Mouse (Mus musculus) megakaryocyte-erythroid progenitor cell, adult 5-6 weeks (primary cell): ENCODE data around the gene Bscl2. TPM values are rescaled to one million over a fixed set of nuclear protein-coding genes. Genes with fewer than 3 reads are reported as not detected.
A peak's percentile ranks its signal among the peaks of the same experiment; 100 is the strongest.

Experiments used
- ATAC-seq: replicated peaks from 2 replicates; pipeline ENCODE4 v1.8.0; 2016; ENCODE audit warnings: mild to moderate bottlenecking, inconsistent platforms; ENCODE audit not compliant: severe bottlenecking, poor library complexity, low FRiP score, low TSS enrichment
- total RNA-seq, 2 experiments: library from RNA; stranded (forward) in 1 of 2; stranded (reverse) in 1 of 2; fragments of 200-1000, 215-1000 nt in 1 of 2; fragments of >200 nt in 1 of 2; fragmentation: Nextera tagmentation in 1 of 2; gene quantifications; 2 replicates each; pipeline ENCODE4 v1.2.3; 2014 to 2017

The Bscl2 gene
- total RNA-seq, 2 experiments from 2014 or later, result 29.5 to 71.7 TPM

- ATAC-seq, result peak; percentile 13; the same call in 1 of the 2 replicates
Measured at GRCm38 (mm10) chr19:8897211-8897864, 60.1 kb downstream of the Bscl2 start.

GRCm38 (mm10) chr19:8897865-8898495 lies 60.7 kb downstream of the Bscl2 start, which contains the start of gene Ganab:
Ganab (plus strand) TSS chr19:8898071.
- peak; percentile 97 for ATAC-seq

Other genes with a start within 250 kb of the Bscl2 start
Only the 30 nearest of the 33 such genes appear.
- gene Slc3a2, start 114.1 kb upstream of the Bscl2 start, total RNA-seq (2014; fragmentation: Nextera tagmentation), result 67.5 and 74.7 TPM in 2 replicates
- 70.1 and 93.9 TPM in 2 replicates for gene Slc3a2, start 114.1 kb upstream of the Bscl2 start, total RNA-seq (2017)
- 193 and 207 TPM in 2 replicates for gene Wdr74, start 101.6 kb upstream of the Bscl2 start, total RNA-seq (2014; fragmentation: Nextera tagmentation)
- gene Wdr74, start 101.6 kb upstream of the Bscl2 start, total RNA-seq (2017), result 142 TPM in 2 replicates
- 2.0 TPM in 1 of 2 replicates, not detected in the other for gene 1700092M07Rik, start 96.7 kb upstream of the Bscl2 start, total RNA-seq (2014; fragmentation: Nextera tagmentation)
- gene 1700092M07Rik, start 96.7 kb upstream of the Bscl2 start, total RNA-seq (2017), result 3.8 and 6.5 TPM in 2 replicates
- gene Stx5a, start 96.1 kb upstream of the Bscl2 start, total RNA-seq (2014; fragmentation: Nextera tagmentation), result 74.7 and 80.4 TPM in 2 replicates
- gene Stx5a, start 96.1 kb upstream of the Bscl2 start, total RNA-seq (2017), result 35.5 and 43.5 TPM in 2 replicates
- gene Nxf1, start 80.4 kb upstream of the Bscl2 start, total RNA-seq (2014; fragmentation: Nextera tagmentation), result 365 and 530 TPM in 2 replicates
- 100 and 161 TPM in 2 replicates for gene Nxf1, start 80.4 kb upstream of the Bscl2 start, total RNA-seq (2017)
- gene Tmem223, start 66.5 kb upstream of the Bscl2 start, total RNA-seq (2014; fragmentation: Nextera tagmentation), result 59.6 and 76.4 TPM in 2 replicates
- gene Tmem223, start 66.5 kb upstream of the Bscl2 start, total RNA-seq (2017), result 32.1 and 33.8 TPM in 2 replicates
- 104 and 114 TPM in 2 replicates for gene Tmem179b, start 63.0 kb upstream of the Bscl2 start, total RNA-seq (2014; fragmentation: Nextera tagmentation)
- gene Tmem179b, start 63.0 kb upstream of the Bscl2 start, total RNA-seq (2017), result 31.2 and 54.7 TPM in 2 replicates
- gene Taf6l, start 51.0 kb upstream of the Bscl2 start, total RNA-seq (2014; fragmentation: Nextera tagmentation), result 13.2 and 16.1 TPM in 2 replicates
- 7.6 and 12.0 TPM in 2 replicates for gene Taf6l, start 51.0 kb upstream of the Bscl2 start, total RNA-seq (2017)
- 120 and 126 TPM in 2 replicates for gene Polr2g, start 38.9 kb upstream of the Bscl2 start, total RNA-seq (2014; fragmentation: Nextera tagmentation)
- 86.1 and 106 TPM in 2 replicates for gene Polr2g, start 38.9 kb upstream of the Bscl2 start, total RNA-seq (2017)
- gene Zbtb3, start 34.9 kb upstream of the Bscl2 start, total RNA-seq (2014; fragmentation: Nextera tagmentation), result 1.4 and 1.9 TPM in 2 replicates
- 0.91 and 1.6 TPM in 2 replicates for gene Zbtb3, start 34.9 kb upstream of the Bscl2 start, total RNA-seq (2017)
- gene Ttc9c, start 18.1 kb upstream of the Bscl2 start, total RNA-seq (2014; fragmentation: Nextera tagmentation), result 35.6 and 41.6 TPM in 2 replicates
- 55.3 and 57.2 TPM in 2 replicates for gene Ttc9c, start 18.1 kb upstream of the Bscl2 start, total RNA-seq (2017)
- gene Hnrnpul2, start 17.5 kb upstream of the Bscl2 start, total RNA-seq (2014; fragmentation: Nextera tagmentation), result 68.2 and 88.0 TPM in 2 replicates
- gene Hnrnpul2, start 17.5 kb upstream of the Bscl2 start, total RNA-seq (2017), result 85.2 and 100.0 TPM in 2 replicates
- gene AC129217.1, start 7.7 kb upstream of the Bscl2 start, total RNA-seq (2014; fragmentation: Nextera tagmentation), result not detected in 2 replicates
- gene AC129217.1, start 7.7 kb upstream of the Bscl2 start, total RNA-seq (2017), result not detected in 2 replicates
- gene Gng3, start 1.7 kb downstream of the Bscl2 start, total RNA-seq (2014; fragmentation: Nextera tagmentation), result 0.57 TPM in 1 of 2 replicates, not detected in the other
- gene Gng3, start 1.7 kb downstream of the Bscl2 start, total RNA-seq (2017), result 0.30 and 1.3 TPM in 2 replicates
- 0.52 TPM in 1 of 2 replicates, not detected in the other for gene Lrrn4cl, start 13.3 kb downstream of the Bscl2 start, total RNA-seq (2014; fragmentation: Nextera tagmentation)
- 1.5 TPM in 1 of 2 replicates, not detected in the other for gene Lrrn4cl, start 13.3 kb downstream of the Bscl2 start, total RNA-seq (2017)
- gene Ubxn1, start 34.0 kb downstream of the Bscl2 start, total RNA-seq (2014; fragmentation: Nextera tagmentation), result 148 and 194 TPM in 2 replicates
- gene Ubxn1, start 34.0 kb downstream of the Bscl2 start, total RNA-seq (2017), result 235 and 295 TPM in 2 replicates
- 46.7 and 54.1 TPM in 2 replicates for gene Uqcc3, start 43.5 kb downstream of the Bscl2 start, total RNA-seq (2014; fragmentation: Nextera tagmentation)
- 73.3 and 94.5 TPM in 2 replicates for gene Uqcc3, start 43.5 kb downstream of the Bscl2 start, total RNA-seq (2017)
- gene Lbhd1, start 46.3 kb downstream of the Bscl2 start, total RNA-seq (2014; fragmentation: Nextera tagmentation), result 27.8 and 35.8 TPM in 2 replicates
- gene Lbhd1, start 46.3 kb downstream of the Bscl2 start, total RNA-seq (2017), result 18.0 and 18.4 TPM in 2 replicates
- not detected in 2 replicates for gene Gm49403, start 46.5 kb downstream of the Bscl2 start, total RNA-seq (2014; fragmentation: Nextera tagmentation)
- gene Gm49403, start 46.5 kb downstream of the Bscl2 start, total RNA-seq (2017), result not detected in 2 replicates
- 76.6 and 113 TPM in 2 replicates for gene 1810009A15Rik, start 51.4 kb downstream of the Bscl2 start, total RNA-seq (2014; fragmentation: Nextera tagmentation)
- gene 1810009A15Rik, start 51.4 kb downstream of the Bscl2 start, total RNA-seq (2017), result 94.2 and 120 TPM in 2 replicates
- gene Gm49416, start 51.5 kb downstream of the Bscl2 start, total RNA-seq (2014; fragmentation: Nextera tagmentation), result 2.5 and 25.7 TPM in 2 replicates
- not detected in 2 replicates for gene Gm49416, start 51.5 kb downstream of the Bscl2 start, total RNA-seq (2017)
- gene Ints5, start 55.5 kb downstream of the Bscl2 start, total RNA-seq (2014; fragmentation: Nextera tagmentation), result 31.4 and 37.7 TPM in 2 replicates
- gene Ints5, start 55.5 kb downstream of the Bscl2 start, total RNA-seq (2017), result 16.6 and 17.1 TPM in 2 replicates
- gene Ganab, start 60.6 kb downstream of the Bscl2 start, total RNA-seq (2014; fragmentation: Nextera tagmentation), result 120 and 130 TPM in 2 replicates
- 53.2 and 69.7 TPM in 2 replicates for gene Ganab, start 60.6 kb downstream of the Bscl2 start, total RNA-seq (2017)
- 30.3 and 36.8 TPM in 2 replicates for gene B3gat3, start 82.9 kb downstream of the Bscl2 start, total RNA-seq (2014; fragmentation: Nextera tagmentation)
- gene B3gat3, start 82.9 kb downstream of the Bscl2 start, total RNA-seq (2017), result 17.6 and 17.7 TPM in 2 replicates
- gene Rom1, start 91.9 kb downstream of the Bscl2 start, total RNA-seq (2014; fragmentation: Nextera tagmentation), result 4.6 and 6.2 TPM in 2 replicates
- gene Rom1, start 91.9 kb downstream of the Bscl2 start, total RNA-seq (2017), result 0.75 and 4.3 TPM in 2 replicates
- gene Eml3, start 92.1 kb downstream of the Bscl2 start, total RNA-seq (2014; fragmentation: Nextera tagmentation), result 29.3 and 45.8 TPM in 2 replicates
- 14.5 and 23.6 TPM in 2 replicates for gene Eml3, start 92.1 kb downstream of the Bscl2 start, total RNA-seq (2017)
- gene Mta2, start 104.4 kb downstream of the Bscl2 start, total RNA-seq (2014; fragmentation: Nextera tagmentation), result 158 and 173 TPM in 2 replicates
- 205 and 206 TPM in 2 replicates for gene Mta2, start 104.4 kb downstream of the Bscl2 start, total RNA-seq (2017)
- gene Tut1, start 116.4 kb downstream of the Bscl2 start, total RNA-seq (2014; fragmentation: Nextera tagmentation), result 30.7 and 32.2 TPM in 2 replicates
- gene Tut1, start 116.4 kb downstream of the Bscl2 start, total RNA-seq (2017), result 15.8 and 18.8 TPM in 2 replicates
- 1,323 and 1,614 TPM in 2 replicates for gene Eef1g, start 129.6 kb downstream of the Bscl2 start, total RNA-seq (2014; fragmentation: Nextera tagmentation)
- gene Eef1g, start 129.6 kb downstream of the Bscl2 start, total RNA-seq (2017), result 848 and 982 TPM in 2 replicates
- gene Ahnak, start 151.8 kb downstream of the Bscl2 start, total RNA-seq (2014; fragmentation: Nextera tagmentation), result 1.5 and 9.4 TPM in 2 replicates
- gene Ahnak, start 151.8 kb downstream of the Bscl2 start, total RNA-seq (2017), result 7.2 and 24.7 TPM in 2 replicates